Mouse (Mus musculus) ES-Bruce4 (cell line): ENCODE data around the gene Nsun2.

Experiments used
- CTCF ChIP-seq: IDR thresholded peaks from one replicate; pipeline ENCODE4 v1.8.1; 2011; ENCODE audit warnings: low read depth, low read length
- EP300 ChIP-seq: IDR thresholded peaks from 2 replicates; pipeline ENCODE4 v1.6.1; 2011; ENCODE audit warnings: low read depth, low read length; ENCODE audit not compliant: insufficient read depth

- TF ChIP-seq CTCF (no peak), EP300 (no peak)
Measured at GRCm38 (mm10) chr13:69563905-69564304, 30.4 kb downstream of the Nsun2 start.
